Mouse (Mus musculus) urinary bladder, postnatal 14 days (tissue): Measurements from ENCODE around the gene Hmbs.
A peak's percentile ranks its signal among the peaks of the same experiment; 100 is the strongest.
"Not testable (repeated sequence)": the region's sequence is repeated elsewhere in the genome, so short reads cannot be mapped to it uniquely, and the experiment has no call there.

Experiments used
- DNase-seq: peaks from one replicate; pipeline ENCODE4 v3.0.0; 2021; ENCODE audit warnings: low spot score

Gene Hmbs

DNA sequence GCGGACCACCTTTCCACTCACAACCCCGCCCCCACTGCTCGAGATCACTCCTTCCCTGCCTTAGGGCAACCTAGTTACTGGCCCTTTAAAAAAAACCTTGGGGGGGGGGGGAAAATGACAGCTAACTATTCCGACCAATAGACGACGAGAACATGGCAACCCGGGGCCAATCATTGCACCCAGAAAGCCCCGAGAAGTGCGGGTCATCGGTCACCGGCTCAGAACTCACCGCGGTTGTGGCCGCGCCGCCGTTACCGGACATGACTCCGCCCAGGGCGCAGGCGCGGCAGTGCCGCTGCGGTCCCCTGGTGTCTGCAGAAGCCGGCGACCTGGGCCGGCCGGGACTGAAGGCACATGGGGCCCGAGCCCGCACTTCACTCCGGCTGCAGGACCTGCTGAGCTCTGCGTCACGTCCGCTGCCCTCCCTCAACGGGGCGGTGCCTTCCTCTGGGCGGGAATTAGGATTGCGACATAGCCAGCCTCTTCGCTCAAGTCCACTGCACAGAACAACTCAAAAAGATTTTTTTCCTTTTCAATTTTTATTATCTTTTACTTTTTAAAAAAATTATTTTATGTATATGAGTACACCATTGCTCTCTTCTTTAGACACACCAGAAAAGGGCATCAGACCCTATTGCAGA is at the start of gene Hmbs:
Gene Hmbs, minus strand, starts transcription at position 448 of the 641 bp plus-strand sequence.
- peak; percentile 94 for DNase-seq

DNA sequence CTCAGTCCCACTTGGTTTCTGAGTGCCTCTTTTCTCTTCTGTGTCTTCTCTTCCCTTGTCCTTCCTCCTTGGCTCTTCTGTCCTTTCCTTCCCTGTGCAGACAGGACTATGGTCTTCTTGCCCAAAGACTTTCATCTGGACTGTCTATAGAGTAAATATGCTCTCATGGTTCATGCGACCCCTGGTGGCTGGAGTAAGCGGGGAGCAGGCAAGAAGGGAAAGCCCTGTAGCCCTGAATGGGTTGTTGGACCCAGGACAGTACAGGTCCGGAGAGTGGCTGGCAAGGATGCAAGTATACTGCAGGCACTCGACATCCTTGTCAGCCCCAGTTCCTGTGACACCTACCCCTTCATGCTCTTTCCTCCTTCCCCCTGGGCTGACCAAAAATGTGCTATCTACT is 47.4 kb upstream of the Hmbs start:
- DNase-seq, result peak; percentile 85

DNA sequence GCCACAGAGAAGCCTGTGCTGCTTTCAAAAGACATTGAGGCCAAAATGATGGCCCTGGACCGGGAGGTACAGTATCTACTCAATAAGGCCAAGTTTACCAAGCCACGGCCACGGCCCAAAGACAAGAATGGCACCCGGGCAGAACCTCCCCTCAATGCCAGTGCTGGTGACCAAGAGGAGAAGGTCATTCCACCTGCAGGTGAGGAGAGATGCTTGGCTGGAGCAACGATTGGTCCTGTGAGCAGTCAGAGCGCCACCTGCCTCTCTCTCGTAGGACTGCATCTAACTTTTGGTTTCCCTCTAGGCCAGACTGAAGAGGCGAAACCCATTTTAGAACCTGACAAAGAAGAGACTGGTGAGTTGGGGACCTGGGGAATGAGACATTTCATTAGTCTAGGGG is 45.2 kb upstream of the Hmbs start:
- DNase-seq, result peak; percentile 44

DNA sequence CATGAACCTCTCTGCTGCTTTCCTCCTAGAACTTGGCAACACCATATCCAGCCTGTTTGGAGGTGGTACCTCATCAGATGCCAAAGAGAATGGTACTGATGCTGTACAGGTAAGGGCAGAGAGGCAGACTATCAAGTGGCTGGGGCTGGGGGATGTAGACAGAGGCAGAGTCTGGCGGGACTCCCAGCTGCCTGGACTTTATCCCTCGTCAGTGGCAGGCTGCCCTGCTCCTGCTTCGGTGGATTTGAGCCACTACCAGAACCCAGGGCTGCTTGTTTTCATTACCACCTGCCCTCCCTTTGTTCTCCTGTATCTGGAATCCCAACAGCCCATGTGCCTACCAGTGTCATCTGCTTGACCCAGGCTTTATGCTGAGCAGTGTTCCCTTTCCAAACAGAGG is 43.2 kb upstream of the Hmbs start:
- DNase-seq, result no peak

DNA sequence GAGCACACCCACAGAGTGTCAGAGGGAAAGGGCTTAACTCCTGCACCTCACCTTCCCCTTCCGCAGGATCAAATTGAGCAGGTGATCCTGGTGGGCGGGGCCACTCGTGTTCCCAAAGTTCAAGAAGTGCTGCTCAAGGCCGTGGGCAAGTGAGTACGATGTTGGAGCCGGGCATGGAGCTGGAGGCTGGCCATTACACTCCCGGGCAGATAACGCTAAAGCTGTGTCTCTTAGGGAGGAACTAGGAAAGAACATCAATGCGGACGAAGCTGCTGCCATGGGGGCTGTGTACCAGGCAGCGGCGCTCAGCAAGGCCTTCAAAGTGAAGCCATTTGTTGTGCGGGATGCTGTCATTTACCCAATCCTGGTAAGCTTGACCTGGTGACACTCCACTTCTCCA is 40.6 kb upstream of the Hmbs start:
- DNase-seq, result no peak

DNA sequence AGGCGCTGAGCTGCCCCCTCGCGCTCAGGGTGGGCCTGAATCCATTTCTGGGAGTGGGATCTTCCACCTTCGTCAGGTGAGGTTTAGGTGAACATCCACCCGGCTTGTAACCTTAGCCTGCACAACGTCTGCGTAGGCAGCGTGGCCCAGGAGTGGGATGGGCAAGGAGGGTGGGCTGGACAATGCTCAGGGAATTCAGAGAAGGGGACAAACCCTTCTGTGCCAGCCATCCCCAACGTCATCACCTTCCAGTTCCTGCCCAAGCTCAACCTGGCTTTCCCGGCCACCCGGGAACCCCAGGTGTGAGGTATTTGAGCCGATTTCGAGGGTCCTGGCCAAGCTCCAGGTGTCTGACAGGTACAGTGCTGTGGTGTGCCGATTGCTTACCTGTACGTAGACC is 35.8 kb upstream of the Hmbs start:
- DNase-seq, result peak; percentile 27

DNA sequence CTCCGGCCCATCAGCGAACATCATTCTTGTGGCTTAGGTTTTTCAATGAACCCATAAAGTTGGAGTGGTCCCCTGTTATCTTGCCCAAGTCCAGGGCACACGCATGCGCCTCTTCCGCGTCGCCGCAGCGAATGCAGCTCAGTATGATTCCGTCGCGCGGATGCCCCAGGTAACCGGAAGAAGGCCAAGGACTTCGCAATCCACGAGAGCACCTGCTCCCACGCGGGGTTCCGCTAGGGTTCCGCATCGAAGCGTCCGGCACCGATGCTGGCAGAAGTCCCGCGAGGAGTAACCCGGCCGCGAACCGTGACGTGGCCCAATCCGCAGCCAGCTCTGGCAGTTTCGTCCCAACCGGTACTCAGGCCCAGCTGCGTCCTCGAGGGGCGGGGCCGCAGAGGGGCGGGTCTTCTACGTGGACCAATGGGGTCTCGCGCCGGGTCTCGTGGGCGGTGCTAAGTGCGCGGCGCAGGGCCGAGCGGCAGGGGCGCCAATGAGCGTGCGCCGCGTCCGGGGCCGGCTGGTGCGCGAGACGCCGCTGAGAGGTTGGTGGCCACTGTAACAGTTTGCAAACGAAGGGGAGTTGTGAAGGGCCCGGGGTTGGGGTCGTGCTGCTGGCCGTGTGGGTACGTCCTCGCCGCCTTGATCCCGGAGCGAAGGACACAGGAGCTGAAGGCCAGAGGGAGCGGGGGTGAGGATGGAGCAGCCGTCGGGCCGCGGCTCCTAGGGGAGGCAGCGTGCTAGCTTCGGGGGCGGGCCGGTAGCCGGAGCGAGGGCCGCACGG is 35.2 kb upstream of the Hmbs start, which contains the start of gene Hyou1:
Gene Hyou1, plus strand, starts transcription at position 437 of the 781 bp plus-strand sequence.
- peak; percentile 99 for DNase-seq

DNA sequence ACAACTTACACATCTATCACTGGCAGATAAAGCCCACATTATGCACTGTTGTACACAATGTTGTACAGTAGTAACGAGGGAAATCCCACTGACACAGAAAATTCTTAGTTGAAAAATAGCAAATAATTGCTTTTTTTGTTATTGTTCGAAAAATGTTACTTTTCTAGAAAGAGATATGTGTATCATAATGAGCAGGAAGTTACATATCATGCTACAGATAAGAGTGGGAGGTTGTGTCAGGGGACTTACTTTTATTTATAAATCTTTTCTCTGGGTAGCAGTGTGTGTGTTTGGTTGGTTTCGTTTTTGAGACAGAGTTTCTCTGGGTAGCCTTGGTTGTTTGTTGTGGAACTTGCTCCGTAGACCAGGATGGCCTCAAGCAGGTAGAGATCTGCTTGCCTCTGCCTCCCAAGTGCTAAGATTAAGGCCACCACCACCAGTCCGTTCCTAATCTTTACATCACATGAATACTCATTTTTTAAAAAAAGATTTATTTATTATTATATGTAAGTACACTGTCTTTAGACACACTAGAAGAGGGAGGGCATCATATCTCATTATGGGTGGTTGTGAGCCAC is 34.2 kb upstream of the Hmbs start:
- no peak for DNase-seq

DNA sequence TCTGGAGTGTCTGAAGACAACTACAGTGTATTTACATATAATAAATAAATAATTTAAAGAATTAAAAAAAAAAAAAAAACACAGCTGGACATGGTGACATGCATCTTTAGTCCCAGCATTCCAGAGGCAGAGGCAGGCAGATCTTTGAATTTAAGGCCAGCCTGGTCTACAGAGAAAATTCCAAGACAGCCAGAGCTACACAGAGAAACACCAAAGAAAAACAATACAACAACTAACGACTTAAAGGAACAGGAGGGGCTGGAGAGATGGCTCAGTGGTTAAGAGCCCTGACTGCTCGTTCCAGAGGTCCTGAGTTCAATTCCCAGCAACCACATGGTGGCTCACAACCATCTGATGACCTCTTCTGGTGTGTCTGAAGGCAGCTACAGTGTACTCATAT is 33.3 kb upstream of the Hmbs start:
- DNase-seq, result not testable (repeated sequence)

DNA sequence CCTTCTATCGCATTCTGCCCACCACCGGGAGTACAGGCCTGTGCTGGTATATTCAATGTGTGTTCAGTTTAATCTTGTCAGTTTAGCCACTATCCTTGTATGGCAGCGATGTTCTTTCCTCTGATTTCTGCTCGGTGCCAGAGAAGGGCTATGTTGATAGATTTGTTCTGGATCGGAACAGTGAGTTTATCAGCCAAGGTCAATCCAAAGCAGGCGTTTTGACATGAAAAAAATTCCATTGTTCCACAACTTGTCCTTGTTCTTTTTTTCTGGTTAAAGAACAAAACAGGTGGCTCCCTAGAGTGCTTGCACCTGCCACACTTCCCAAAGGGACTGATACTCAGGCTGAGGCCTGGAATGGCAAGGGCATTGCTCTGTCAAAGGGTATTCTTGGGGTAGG is 32.1 kb upstream of the Hmbs start:
- DNase-seq, result no peak

DNA sequence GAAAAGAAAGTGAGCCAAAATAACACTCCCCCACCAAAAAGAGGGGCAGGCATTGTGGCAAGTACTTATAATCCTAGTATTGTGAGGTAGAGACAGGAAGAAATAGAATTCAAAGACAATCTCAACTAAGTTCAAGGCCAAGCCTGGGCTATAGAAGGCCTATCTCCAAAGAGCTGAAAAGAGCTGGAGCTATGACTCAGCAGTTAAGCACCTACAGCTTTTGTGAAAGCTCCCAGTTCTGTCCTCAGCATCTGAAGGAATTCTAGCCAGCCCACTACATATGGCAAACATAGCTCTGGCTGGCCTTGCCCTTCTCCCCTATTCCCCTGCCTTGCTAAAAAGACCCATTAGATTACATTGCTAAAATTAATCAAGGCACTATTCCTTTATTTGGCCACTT is 29.4 kb upstream of the Hmbs start:
- no peak for DNase-seq

DNA sequence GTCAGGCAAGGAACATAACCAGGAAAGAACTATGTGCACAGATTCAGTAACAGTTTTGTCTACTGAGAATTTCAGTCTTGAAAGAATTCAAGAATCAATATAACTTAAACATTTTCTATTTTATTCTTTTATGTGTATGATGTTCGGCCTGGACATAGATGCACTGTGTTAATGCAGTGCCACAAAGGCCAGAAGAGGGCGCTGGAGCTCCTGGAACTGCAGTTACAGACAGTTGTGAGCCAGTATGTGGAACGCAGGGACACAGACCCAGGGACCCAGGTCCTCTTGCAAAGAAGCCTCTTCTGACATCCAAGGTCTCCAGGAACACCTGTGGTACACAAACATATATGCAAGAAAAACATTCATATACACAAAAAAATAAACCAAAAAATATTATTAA is 20.5 kb upstream of the Hmbs start:
- DNase-seq, result peak; percentile 23

DNA sequence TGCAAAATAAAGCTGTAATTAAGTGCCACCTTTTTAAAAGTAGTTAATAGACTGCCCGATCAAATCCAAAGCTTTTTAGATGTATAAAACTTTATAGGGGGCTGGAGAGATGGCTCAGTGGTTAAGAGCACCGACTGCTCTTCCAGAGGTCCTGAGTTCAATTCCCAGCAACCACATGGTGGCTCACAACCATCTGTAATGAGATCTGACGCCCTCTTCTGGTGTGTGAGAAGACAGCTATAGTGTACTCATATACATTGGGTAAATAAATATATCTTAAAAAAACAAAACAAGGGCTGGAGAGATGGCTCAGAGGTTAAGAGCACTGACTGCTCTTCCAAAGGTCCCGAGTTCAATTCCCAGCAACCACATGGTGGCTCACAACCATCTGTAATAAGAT is 17.9 kb upstream of the Hmbs start:
- DNase-seq, result not testable (repeated sequence)

DNA sequence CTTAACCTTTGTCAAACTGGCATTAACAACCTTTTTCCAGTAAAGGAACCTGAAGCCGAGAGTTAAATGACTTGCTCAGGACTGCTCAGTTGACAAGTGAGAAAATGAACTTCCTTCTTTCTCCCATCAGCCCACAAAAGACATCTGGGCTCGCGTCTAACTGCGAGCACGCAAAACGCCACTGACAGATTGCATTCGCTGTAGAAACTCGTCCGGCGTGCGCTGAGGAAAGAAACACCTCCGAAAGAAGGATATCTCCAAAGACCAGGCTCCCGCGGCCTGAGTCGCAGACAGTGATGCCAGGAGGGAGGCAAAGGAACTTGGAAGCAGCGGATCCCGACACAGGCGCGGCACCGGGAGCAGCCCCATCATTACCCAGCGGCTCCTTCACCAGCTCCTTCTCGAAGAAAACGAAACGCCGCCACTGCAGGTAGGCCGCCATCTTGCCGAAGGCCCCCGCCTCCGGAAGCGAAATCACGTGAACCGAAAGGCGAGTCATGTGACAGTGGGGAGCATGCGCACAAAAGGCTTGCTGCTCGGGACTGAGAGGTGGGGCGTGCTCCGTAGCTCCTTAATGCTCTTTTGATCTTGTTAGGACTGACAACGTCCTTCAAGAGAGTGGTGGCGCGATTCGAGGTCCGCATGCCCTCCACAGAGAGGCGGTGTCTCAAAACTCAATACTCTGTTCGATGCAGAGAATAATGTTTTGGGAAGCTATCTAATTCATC is 17.3 kb upstream of the Hmbs start, which contains the start of gene Vps11:
Gene Vps11, minus strand, starts transcription at position 481 of the 728 bp plus-strand sequence.
- DNase-seq, result peak; percentile 96

DNA sequence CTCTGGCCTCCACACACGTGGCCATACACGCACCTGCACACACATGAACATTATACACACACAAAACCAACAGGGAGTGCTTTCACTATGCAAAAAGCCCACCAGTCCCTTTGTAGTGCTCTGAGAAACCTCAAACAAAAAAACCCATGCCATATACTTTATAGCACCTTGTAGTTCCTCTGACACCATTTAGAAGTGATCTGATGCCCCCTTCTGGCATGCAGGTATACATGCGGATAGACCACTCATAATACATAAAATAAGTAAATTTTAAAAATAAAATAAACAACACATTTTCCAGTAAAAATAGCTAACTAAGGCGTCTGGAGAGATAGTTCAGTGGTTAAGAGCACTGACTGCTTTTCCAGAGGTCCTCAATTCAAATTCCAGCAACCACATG is 13.2 kb upstream of the Hmbs start:
- DNase-seq, result no peak

DNA sequence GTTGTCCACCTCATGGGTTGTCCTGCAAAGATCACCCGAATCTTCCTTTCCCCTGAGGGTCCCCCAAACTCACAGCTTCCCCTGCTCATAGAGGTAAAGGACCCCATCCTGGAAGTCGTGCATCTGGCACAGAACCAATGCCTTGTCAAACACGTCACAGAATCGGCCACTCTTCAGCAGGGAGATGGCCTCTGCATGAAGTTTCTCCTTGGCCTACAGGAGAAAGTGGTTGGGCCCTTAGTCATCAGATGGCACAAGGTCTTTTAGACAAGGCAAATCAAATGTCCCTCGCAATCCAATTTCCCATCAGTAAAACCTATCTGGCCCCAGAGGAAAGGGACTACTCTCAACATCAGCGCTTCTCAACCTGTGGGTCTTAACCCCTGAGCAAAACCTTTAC is 9.1 kb upstream of the Hmbs start:
- no peak for DNase-seq

DNA sequence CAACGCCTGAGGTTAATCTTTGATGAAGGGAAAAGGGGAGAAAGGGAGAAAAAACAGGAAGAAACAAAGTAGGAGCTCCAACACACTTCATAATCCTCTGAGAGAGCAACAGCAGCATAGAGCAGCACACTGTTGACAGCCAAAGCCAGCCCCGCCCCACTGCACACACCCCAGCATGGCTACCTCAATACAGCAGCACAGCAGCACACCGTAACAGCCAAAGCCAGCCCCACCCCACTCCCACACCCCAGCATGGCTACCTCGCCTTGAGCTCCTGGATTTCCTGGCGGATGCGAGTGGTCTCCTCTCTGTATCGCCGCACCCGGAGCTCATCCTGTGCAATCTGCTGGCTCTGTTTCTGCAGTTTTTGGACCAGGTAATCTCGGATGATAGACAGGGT is 8.3 kb upstream of the Hmbs start:
- no peak for DNase-seq

DNA sequence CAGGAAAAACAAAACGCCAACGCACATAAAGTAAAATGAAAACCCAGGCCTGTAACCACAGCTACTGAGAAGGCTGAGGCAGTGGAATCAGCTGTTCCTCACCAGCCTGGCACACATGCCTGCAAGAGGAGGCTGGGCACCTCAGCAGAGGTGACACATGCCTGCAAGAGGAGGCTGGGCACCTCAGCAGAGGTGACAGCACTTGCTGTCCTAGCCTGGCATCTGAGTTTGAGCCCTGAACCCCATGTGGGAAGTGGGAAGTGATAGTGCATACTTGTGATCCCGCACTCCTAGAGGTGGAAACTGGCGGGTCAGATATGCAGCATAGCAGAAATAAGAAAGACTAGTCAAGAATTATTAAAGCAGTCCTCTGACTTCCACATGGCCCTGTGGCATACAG is 7.4 kb upstream of the Hmbs start:
- no peak for DNase-seq

DNA sequence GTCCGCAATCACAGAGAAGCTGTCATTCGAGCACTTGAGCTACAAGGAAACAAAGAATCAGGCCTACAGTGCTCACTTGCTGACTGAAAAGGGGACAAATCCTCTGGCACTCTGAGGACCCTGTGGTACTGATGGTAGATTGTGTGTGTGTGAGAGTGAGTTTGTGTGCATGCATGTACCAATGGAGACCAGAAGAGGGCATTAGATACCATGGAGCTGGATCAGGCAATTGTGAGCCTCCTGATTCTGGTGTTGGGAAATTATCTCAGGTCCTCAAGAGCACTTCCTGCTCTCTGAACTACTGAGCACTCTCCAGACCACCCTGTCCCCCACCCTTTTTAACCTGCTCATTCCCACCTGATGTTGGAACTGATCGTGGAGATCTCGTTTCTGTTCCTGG is 4.5 kb upstream of the Hmbs start:
- no peak for DNase-seq

DNA sequence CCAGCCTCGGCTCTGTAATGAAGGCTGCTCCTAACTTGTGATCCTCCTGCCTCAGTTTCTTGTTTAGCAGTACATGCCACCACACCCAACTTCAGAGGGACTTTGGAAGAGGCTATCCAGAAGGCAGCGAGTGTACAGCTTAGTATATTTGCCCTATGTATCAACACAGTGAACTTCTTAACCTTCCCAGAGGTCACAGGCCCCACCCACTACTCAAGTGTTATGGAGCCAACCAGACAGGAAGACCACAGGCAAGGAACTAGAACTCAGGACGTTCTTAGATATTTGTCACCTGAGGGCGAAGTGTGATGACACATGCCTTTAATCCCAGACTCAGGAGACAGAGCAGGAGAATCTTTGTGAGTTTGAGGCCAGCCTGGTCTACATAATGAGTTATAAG is 3.6 kb upstream of the Hmbs start:
- no peak for DNase-seq

DNA sequence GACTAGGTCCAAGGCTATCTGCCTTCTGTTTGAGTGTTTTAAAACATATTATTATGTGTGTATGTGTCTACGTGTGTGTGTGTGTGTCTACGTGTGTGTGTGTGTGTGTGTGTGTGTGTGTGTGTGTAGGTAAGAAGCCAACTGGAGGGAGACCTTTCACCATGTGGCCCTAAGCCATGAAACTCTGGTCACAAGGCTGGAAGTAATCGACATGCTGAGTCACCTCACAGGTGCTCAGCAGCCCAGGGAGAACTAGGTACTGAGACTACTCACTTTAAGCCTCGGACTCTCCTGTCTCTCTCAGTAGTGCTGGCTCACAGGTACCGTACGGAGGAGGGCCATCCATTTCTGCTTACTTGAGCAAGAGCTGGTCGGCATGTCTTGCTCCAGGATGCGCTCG is 3.1 kb upstream of the Hmbs start:
- DNase-seq, result no peak

DNA sequence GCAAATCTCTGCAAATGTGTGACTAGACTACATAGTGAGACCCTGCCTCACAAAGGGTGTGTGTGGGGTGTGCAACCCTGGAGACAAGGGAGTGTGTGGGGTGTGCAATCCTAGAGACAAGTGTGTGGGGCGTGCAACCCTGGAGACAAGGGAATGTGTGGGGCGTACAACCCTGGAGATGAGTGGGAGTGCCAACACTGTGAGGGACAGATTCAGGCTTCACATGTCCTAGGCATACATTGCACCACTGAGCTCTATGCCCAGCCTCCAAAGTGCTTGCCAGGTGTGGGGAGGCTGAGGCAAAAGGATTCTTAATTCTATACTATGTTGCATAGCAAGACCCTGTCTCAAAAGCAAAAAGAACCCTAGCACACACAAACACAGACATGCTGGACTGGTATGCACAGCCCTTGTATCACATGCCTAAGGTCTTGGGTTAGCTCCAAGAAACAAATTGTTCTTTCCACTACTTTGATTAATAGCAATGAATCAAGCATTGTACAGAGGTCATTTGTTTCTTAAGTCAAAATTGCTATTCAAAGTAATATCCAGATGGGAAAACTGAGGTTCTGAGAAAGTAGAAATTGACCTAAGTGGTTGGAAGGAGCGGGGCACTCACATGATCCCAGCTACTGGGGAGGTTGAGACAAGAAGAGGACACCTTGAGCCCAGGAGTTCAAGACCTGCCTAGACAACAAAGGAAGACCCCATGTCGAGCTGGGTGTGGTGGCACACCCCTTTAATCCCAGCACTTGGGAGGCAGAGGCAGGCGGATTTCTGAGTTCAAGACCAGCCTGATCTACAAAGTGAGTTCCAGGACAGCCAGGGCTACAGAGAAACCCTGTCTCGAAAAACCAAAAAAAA is 1.8 kb upstream of the Hmbs start:
- no peak for DNase-seq
